Mouse (Mus musculus) R1 (cell line): ENCODE results near the gene Trp53i13.

ENCODE experiments used
- DNase-seq: peaks from one replicate; pipeline ENCODE4 v3.0.0-alpha.2; 2018; ENCODE audit warnings: low read depth, low spot score

Gene Trp53i13

DNA sequence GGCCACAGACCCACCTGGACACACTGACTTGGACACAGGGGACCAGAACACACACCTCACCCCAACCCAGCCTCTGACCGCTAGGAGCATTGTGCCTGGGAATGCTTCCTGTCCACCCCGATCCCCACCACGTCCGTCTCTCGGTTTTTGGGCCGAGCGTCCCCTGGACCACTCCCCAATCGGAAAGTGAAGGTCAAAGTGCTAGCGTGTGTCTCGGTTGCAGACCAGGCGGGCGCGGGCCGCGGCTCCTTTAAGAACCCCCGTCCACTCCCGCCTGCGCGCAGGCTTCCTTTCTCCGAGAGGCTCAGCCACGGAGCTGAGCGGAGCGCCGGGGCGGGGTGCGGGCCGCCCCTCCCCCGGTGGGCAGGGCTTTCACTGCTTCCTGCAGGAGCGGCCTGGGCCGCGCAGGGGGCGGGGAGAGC is 22.9 kb downstream of the Trp53i13 start:
- peak; percentile 90 for DNase-seq

DNA sequence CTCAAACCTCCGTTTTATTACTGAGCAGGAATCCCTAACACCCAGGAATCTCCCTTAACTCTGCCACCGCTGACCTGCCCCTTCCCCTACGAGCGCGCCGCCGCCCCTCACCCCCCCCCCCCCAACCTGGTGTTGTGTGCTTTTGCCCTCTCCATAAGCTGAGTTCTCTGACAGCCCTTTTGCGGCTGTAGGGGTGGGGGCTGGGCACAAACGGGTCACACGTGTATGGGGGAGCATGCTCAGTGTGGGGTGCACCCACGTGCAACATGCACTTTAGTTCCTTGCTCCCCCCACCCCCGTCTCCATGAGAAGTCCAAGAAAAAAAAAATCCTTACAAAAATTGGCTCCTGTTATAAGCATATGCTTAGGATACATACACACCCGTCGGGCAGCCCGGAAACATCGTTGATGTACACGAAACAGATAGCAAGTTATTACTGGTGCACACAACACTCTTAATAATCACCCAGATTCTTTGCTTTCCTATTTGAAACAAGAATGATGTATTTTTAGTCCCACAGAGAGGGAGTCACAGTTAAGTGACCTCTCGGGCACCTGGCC is 23.4 kb downstream of the Trp53i13 start:
- DNase-seq: no peak

DNA sequence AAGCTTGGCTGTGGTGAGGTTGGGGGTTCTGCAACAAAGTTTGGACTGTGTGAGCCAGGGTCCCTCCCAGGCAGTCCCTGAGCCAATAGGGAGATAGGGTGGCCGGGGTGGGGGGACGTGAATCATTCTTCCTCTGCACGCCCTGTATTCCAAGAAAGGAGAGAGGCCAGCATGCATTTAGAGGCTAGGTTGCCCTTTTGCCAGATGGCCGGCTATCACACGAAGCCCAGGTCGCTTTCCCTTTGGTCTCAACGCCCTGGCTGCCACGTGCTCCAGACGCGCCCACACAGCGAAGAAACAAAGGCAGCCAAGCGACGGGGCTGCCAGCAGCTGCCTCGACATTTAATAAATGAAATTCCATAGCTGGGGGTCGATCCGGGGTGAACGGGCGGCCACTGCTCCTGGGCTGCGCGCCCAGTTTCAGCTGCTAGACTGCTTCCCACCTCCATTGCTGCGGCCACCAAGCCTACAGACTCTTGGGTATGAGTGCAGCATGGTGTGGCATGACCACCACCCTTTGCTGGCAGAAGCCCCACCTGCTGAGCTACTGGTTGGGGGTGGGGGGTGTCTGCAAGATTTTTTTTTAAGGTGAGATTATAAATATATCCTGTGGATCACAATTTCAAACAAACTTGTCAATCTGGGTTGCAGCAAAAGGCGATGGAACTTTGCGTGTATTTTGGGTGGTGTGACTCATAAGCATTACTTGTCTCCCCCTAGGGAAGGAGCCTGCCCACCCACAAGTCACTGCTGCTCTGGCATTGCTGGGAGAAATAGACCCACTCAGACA is 24.1 kb downstream of the Trp53i13 start:
- DNase-seq: no peak

DNA sequence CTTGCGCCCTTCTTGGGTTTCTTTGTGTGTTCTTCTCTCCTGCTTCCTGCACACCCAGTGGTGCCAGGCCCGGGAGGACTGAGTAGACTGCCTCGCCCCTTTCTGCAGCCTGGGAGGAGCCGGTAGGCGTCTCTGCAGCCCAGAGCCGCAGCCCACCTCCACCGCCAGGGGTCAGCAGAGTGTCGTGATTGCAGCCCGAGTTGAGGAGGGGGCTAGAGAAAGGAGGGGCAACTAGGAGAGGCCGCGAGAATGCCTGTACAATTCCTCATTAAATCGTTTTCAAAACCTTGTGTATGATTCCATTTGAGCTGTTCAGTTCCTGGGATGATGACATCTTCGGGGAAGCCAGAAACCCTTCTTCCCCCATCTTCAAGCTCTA is 24.7 kb downstream of the Trp53i13 start:
- DNase-seq: peak; percentile 94

DNA sequence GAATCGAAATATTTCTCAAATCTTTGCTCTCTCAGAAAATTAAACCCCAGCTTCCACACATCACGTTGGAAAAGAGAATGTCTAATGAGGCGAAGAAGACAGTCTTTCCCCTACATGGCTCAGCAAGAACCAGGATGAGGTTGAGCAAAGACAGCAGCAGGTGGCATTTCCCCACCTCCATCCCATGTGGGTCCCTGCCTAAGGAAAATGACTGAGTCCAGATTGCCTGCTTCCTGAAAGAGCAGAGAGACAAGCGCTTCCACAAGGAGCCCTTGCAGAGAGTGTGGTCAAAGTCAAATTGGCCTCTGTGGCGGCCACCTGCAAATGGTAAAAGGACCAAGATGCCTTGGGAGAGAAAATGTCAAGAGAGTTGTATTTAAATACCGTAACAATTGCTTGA is 25.3 kb downstream of the Trp53i13 start:
- no peak for DNase-seq

DNA sequence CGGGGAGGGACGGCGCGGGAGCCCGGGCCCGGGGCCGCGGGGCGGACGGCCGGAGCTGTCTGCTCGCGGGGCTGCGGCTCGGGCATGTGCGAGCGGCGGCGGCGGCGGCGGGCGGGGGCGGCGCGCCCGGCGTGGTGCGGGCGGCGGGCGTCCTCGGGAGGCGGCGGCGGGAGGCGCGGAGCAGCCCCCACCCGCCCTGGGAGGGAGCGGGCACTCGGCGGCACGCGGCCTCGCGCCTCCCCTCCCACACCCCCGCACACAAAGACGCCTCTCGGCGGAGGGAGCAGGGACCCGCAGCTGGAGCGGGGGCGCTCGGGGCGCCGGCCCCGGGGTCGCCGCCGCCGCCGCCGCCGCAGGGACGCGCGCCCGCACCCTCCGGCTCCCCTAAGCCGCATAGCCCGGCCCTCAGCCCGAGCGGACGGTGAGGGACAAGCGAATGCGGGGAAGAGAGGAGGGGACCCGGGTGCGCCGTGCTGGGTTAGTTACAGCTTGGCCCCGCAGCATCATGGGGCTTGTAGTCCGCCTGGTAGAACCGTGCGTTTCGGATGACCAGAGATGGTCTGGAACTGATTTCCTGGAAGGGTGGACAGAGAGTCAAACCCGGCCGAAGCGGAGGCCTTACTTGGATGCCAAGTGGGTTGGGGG is 26.1 kb downstream of the Trp53i13 start, which contains the start of gene Ankrd13b:
Gene Ankrd13b, minus strand, starts transcription at position 88 of the 645 bp plus-strand sequence.
- peak; percentile 79 for DNase-seq

DNA sequence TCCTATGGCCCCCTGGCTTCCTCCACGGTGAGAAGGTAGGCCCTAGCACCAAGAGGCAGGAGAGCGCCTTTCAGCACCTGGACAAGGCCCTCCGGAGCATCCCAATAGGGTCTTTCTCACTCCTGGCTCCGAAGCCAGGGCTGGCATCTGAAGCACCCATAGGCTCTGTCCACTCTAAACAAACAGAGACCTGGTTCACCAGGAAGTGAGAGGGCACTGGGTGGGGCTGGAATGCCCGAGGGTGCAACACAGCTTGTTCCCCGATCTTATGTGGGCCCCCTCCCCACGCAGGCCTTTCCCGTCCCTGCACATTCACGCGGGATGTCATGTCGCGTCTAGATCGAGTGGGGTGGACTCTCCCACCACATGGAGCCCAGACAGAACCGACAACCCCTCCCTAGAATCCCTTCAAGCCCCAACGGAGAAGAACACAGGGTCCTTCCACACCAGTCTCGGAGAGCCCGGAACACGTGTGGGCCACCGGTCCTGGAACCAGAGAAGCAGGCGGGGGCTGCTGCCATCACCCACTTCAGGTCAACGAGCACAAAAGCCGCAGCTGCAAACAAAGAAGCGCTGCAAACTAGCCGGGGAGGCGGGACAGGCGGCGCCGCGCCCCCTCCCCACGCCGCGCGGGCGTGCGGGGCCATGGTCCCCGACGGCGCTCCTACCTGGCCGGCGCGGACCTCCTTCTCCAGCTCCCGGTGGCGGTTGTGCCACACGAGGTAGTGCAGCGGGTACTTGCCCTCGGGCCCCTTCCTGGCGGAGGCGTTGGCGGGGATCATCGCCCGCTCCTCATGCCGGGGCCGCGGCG is 26.8 kb downstream of the Trp53i13 start:
- DNase-seq: peak; percentile 55

DNA sequence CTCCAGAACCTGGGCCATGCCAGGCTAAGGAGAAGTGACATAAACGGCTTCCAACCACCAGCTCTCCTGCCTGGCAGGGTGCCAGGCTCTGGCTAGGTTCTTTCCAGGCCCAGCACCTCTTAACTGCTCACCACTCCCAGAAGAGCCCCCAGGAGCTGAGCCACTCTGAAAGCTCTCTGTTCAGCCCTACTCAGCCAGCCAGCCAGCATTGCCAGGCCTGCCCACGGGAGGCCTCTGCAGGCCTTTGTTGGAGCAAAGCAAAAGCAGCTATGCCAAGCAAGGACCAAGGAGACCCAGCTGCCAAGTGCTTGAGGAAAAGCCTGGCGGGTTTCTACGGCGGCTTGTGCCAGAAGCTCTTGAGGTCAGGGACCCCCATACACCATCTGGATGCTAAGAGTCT is 29.0 kb downstream of the Trp53i13 start:
- DNase-seq: no peak

DNA sequence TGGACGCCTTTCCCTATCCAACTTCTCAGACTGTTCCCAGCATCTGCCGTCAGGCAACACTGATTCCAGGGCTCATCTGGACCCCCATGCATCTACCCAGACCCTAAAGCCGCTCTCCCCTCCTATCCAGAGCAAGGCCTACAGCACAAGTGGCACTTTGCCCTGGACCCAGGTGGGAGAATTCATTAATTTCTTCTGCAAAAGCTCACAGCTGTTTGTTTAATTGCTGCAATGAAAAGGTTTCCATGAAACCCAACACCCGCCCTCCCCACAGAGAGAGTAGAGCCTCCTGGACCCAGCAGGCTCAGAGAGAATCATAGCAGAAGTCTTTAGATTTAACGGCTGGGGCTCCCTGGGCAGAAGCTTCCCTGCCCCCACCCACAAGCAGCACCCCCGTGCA is 30.6 kb downstream of the Trp53i13 start:
- no peak for DNase-seq

DNA sequence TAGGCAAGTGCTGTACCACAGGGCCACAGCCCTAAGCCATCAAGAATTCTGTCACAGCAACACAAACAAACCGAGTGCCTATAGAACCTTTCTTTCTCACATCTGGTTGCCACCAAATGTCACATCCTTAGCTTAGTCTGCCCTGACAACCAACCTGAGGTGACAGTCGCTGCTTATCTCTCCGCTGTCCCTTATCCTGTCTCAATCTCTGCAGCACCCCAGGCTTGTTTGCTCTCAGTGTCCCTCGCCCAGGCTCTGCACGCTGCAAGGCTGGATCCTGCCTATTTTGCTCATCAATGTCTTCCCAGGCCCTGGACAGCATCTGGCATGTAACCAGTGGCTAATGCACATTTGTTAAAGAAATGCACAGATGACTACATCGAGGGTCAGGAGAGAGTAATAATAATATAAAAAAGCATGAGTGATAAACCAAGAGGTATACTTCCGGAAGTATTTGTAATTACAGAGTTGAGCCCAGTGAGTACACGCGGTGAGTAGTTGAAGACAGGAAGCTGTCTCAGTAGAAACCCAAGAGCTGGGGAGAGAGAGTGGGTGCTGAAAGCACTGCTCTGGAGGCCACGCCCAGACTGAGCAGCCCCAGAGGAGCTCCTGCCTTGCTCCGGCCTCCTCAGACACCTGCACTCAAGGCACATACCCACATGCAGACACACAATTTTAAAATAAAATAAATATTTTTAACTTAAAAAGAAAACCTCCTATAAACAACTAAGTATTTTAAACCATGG is 32.1 kb downstream of the Trp53i13 start:
- DNase-seq: peak; percentile 44

DNA sequence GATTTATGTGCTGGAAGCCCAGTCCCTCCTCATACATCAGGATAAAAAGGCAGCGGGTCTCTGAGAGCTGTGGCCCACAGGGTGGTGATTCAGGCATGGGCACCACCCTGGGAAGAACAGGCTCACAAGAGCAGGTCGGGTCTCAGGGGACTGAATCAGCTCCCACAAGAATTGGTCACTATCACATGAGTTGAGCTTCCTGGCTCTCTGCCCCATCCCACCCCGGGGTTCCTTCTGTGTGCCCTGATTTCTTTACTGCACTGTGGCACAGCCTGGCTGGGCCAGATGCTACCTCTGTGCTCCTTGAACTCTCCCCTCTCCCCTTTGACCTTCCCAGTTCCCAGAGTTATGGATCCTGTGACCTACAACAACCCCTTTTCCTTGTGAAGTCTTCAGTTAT is 32.7 kb downstream of the Trp53i13 start:
- no peak for DNase-seq

DNA sequence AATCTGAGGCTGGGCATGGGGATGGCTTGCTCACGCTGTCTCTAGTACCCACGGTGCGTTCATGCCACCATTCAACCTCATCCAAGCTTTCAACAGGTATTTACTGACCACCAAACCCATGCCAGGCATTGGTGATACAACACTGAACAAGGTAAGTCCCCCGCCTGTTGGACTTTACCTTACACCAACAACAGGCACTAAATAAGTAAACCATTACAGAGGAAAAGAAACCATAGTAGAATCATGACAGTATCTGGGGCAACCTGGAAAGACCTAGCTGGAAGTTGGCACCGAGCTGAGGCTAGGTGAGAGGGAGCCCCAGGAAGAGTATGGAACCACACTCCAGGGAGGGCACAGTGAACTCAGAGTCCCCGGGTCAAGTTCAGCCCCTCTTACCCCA is 38.9 kb downstream of the Trp53i13 start:
- no peak for DNase-seq

DNA sequence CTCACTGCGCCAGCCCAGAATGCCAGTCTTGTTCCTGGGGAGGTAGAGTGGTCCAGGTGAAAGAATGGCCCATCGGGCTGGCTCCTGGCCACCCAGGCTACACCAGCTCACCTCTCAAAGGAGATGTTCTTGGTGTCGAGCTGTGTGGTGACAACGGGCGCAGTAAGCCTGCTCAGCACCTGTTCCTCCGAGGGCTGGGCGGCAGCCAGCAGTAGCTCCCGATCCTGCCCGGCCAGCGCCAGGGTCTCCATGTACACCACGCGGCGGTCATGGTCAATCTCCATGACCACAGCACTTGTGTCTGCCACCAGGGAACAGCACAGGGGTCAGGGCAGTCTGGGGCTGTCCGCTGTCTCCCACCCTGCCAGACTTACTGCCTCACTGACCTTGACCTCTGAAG is 39.6 kb downstream of the Trp53i13 start:
- no peak for DNase-seq

DNA sequence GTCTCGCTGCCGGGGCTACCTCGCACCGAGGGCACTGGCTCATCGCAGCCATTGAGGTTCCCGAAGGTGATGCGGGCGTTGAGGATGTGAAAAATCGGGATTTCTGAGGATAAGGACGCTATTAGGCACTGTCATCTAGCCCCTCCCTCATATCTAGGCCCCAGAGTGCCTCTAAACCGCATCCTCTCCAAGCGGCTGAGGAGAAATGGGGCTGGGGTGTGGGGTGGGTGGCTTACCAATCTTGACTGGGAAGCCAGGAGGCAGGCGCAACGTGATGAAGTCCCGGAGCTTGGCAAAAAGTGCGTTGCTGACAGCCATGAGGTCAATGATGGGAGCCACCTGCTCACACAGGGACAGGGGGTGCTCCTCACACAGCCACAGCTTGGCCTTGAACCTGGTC is 43.0 kb downstream of the Trp53i13 start:
- no peak for DNase-seq

DNA sequence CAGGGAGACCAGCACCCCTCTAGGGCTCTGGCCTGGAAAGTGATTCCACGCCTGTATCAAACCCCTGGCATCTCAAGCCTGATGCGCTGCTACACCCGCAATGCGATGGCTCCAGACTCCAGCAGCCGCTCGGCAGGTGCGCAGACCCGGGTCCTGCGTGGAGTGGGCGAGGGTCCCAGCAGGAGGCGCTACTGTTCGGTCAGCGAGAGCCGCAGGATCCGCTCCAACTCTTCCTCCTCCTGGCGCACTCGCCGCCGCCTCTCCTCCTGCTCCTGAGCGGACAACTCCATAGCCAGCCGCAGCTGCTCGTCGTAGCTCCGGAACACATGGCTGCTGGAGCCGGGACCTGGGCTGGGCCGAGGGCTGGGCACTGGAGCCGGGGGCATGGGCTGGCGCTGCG is 44.4 kb downstream of the Trp53i13 start:
- peak; percentile 45 for DNase-seq

DNA sequence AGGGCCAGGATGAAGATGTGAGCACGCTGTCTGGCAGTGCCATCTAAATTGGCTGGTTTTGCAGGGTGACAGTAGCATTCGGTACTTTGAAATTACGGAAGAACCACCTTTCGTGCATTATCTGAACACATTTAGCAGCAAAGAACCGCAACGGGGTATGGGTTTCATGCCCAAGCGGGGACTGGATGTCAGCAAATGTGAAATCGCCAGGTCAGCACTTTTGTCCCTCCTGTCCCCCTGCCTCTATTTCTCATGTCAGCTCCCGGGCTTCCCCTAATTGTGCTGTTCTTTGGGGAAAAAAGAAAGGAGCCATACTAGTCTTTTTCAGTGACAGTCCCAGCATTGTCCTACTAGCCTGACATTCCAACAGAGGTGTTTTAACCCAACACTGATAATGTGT is 47.4 kb downstream of the Trp53i13 start:
- no peak for DNase-seq

DNA sequence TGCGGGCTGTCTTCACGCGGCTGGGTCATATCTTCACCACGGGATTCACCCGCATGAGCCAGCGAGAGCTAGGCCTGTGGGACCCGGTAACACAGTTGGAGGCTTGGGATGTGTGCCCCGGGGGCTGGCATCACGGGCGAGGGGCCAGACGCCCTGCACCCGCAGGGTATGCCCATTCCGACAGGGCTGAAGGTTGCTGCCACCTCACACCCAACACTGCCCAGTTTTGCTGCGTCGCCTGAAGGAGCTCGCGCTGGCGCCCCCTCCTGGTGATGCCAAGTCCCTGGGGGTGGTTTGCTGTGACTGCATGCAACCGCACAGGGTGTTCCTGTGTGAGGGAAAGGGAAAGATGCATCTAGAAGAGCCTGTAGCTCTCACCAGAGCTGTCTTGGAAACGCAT is 48.0 kb downstream of the Trp53i13 start:
- peak; percentile 81 for DNase-seq

DNA sequence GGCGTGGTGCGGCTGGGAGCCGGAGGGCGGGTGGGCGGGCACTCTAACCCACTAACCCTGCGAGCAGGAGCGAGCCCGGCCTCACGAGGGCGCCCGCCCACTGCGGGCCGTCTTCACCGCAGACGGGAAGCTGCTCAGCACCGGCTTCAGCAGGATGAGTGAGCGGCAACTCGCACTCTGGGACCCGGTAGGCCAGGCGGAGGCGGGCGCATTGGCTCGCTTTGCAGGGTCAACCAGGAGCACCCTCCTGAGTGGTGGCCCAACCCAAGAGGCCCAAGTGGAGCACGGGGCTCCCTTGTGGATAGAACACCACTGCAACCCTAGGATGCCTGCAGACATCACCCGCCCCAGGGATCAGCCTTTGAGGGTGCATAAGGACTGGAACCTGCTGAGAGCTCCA is 48.6 kb downstream of the Trp53i13 start:
- peak; percentile 73 for DNase-seq

DNA sequence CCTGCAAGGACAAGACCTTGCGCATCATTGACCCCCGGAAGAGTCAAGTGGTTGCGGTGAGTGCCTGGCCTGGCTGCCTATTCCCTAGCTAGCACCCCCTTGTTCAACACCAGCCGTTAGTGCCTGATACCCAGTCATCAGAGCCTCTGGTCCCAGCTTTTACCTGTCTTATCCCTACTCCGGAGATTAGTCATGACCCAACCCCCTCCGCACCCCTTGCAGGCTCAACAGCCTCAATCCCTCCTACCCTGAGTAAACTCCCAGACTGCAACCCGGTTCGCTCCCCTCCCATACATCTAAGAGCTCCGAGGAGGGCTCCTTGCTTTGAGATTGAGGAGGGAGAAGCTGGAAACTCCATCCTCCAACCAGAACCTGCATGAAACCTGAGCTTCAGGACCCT is 49.2 kb downstream of the Trp53i13 start:
- peak; percentile 30 for DNase-seq

DNA sequence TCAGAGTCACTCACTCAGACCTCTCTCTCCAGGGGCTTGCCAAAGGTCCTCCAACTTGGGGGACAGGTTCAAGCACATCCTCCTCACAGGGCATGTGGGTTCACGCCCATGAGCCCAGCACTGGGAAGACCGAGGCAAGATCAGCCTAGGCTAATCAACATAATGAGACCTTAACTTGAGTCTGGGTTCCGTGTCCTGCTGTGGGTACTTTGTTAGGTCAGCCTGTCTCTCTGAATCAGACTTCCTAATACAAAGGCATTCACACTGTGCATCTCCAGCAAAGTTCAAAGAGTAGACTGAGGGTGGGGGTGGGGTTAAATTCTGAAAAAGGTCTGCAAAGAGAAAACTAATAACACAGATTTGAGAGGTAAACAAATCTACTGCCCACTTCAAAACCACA is 50.7 kb downstream of the Trp53i13 start:
- DNase-seq: peak; percentile 59

DNA sequence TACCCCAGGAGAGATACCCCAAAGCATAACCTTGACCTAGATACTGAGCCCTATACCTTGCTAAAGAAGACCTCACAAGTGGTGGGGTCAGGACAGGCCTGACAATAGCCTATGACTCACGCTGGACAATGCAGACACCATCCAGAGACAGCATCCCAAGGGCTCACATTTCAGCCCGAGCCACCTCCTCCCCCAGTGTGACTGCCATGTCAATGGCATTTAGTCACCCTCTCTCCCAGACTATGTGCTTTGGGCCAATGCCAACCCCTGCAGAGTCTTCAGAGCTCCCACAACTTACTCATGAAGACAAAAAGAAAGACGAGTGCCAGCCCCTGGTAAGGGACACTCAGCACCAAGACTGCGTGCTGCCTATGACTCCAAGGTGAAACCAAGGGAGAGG is 51.1 kb downstream of the Trp53i13 start:
- no peak for DNase-seq
